Mouse (Mus musculus): ENCODE results near the gene Stra8. TPM values are rescaled to one million over a fixed set of nuclear protein-coding genes. Genes with fewer than 3 reads are reported as not detected.

The Stra8 gene
- total and polyA plus RNA-seq, 2 experiments from 2014 or later = not detected

- H3K4me1 ChIP-seq (ENCODE audit: control insufficient read depth, insufficient read depth) = peaks cover 41% of the 10 kb centered on the region
- no peaks in the 10 kb centered on the region for H3K9me3 ChIP-seq (replicated peaks; ENCODE audit: control insufficient read depth, low read length)
- H3K4me2 ChIP-seq (ENCODE audit: low read depth, low read length) = peak overlapping the region; percentile 38; the same call in 1 of the 2 replicates
- no peak overlapping the region for H3K27ac ChIP-seq (ENCODE audit: low read depth)
- TF ChIP-seq EP300 (IDR thresholded peaks at IDR 0.05; ENCODE audit: low read depth) = no peak
- TF ChIP-seq CTCF (IDR thresholded peaks at IDR 0.05; ENCODE audit: low read depth) = no peak
- H3K27me3 ChIP-seq (ENCODE audit: control insufficient read depth, insufficient read depth, low read length) = no peaks in the 10 kb centered on the region
- no peak overlapping the region for H3K9ac ChIP-seq (replicated peaks; ENCODE audit: low read depth, low read length)
- H3K36me3 ChIP-seq (replicated peaks; ENCODE audit: control insufficient read depth, insufficient read depth, low read length) = peaks cover 45% of the 10 kb centered on the region
- no peak for DNase-seq (ENCODE audit: low spot score)
- H3K4me3 ChIP-seq (ENCODE audit: low read depth, low read length) = no peak overlapping the region
- ATAC-seq (ENCODE audit: insufficient read depth, low read depth) = no peak
- 64% methylated on average over 5 of the region's 5 CpGs for WGBS
These were observed 16.5 kb upstream of the Stra8 start for GRCm38 (mm10) chr6:34903441-34903840.

- H3K27me3 ChIP-seq (ENCODE audit: control insufficient read depth, insufficient read depth, low read length) = no peaks in the 10 kb centered on the region
- H3K4me2 ChIP-seq (ENCODE audit: low read depth, low read length) = peak overlapping the region; percentile 38
- peak; percentile 35 for DNase-seq (ENCODE audit: low spot score)
- 35% methylated on average over 10 of the region's 10 CpGs for WGBS
- H3K27ac ChIP-seq (ENCODE audit: low read depth) = 0 out of 2 replicates have a peak overlapping the region, but pooled peaks have one; percentile 26
- H3K36me3 ChIP-seq (replicated peaks; ENCODE audit: control insufficient read depth, insufficient read depth, low read length) = peaks cover 45% of the 10 kb centered on the region
- H3K4me3 ChIP-seq (ENCODE audit: low read depth, low read length) = no peak overlapping the region
- ATAC-seq (ENCODE audit: insufficient read depth, low read depth) = 0 out of 2 replicates have a peak, but pooled peaks have one; percentile 16
- no peak for TF ChIP-seq CTCF (IDR thresholded peaks at IDR 0.05; ENCODE audit: low read depth)
- no peak for TF ChIP-seq EP300 (IDR thresholded peaks at IDR 0.05; ENCODE audit: low read depth)
- H3K9ac ChIP-seq (replicated peaks; ENCODE audit: low read depth, low read length) = peak overlapping the region; percentile 26; the same call in 1 of the 2 replicates
- peaks cover 41% of the 10 kb centered on the region for H3K4me1 ChIP-seq (ENCODE audit: control insufficient read depth, insufficient read depth)
- no peaks in the 10 kb centered on the region for H3K9me3 ChIP-seq (replicated peaks; ENCODE audit: control insufficient read depth, low read length)
These were observed 16.1 kb upstream of the Stra8 start for GRCm38 (mm10) chr6:34903851-34904250.

DNA sequence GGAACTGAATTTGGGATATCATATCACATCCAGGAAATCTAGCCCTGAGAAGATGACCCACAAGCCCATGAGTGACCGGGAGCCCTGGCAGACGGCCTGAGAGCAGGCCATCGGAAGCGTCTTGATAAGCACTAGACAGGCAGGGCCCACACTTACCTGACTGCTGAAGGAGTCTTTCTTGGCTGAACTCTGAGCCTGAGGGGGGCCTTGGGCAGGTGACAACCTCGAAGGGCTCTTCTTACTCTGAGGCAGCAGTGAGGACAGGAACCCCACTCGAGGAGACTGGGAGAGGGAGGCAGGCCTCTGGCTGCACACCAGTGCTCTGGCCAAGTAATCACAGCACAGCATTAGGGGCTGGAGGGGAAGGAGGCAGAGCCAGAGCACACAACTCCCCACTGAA is 15.6 kb upstream of the Stra8 start:
- H3K9ac ChIP-seq (replicated peaks; ENCODE audit: low read depth, low read length) = no peak overlapping the region
- DNase-seq (ENCODE audit: low spot score) (no peak), ATAC-seq (ENCODE audit: insufficient read depth, low read depth) (no peak)
- no peaks in the 10 kb centered on the region for H3K9me3 ChIP-seq (replicated peaks; ENCODE audit: control insufficient read depth, low read length)
- no peak overlapping the region for H3K27ac ChIP-seq (ENCODE audit: low read depth)
- H3K27me3 ChIP-seq (ENCODE audit: control insufficient read depth, insufficient read depth, low read length) = no peaks in the 10 kb centered on the region
- H3K4me3 ChIP-seq (ENCODE audit: low read depth, low read length) = no peak overlapping the region
- H3K4me1 ChIP-seq (ENCODE audit: control insufficient read depth, insufficient read depth) = peaks cover 40% of the 10 kb centered on the region
- H3K36me3 ChIP-seq (replicated peaks; ENCODE audit: control insufficient read depth, insufficient read depth, low read length) = peaks cover 42% of the 10 kb centered on the region
- H3K4me2 ChIP-seq (ENCODE audit: low read depth, low read length) = no peak overlapping the region
- no peak for TF ChIP-seq CTCF (IDR thresholded peaks at IDR 0.05; ENCODE audit: low read depth)
- TF ChIP-seq EP300 (IDR thresholded peaks at IDR 0.05; ENCODE audit: low read depth) = no peak
- WGBS = 24% methylated on average over 6 of the region's 6 CpGs

DNA sequence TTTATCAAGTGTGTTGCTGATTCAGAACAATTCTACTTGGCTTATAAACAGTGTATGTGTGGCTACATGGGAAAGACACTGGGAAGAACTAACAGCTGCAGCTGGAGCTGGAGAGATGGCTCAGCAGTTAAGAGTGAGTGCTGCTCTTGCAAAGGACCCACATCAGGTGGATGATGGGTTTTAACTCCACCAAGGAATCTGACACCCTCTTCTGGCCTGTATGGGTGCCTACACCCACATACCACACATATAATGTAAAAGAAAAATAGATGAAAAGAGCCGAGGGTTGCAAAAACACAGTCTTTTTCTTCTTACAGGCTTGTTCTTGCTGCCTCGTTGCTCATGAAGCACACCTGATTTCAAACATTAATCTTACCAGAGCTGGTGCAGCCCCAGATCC is 13.8 kb upstream of the Stra8 start:
- TF ChIP-seq CTCF (IDR thresholded peaks at IDR 0.05; ENCODE audit: low read depth) (0 out of 2 replicates have a peak, but pooled peaks have one; percentile 9), EP300 (IDR thresholded peaks at IDR 0.05; ENCODE audit: low read depth) (no peak)
- H3K4me1 ChIP-seq (ENCODE audit: control insufficient read depth, insufficient read depth) = peaks cover 40% of the 10 kb centered on the region
- no peaks in the 10 kb centered on the region for H3K9me3 ChIP-seq (replicated peaks; ENCODE audit: control insufficient read depth, low read length)
- DNase-seq (ENCODE audit: low spot score) (no peak), ATAC-seq (ENCODE audit: insufficient read depth, low read depth) (no peak)
- WGBS = 79% methylated on average over 2 of the region's 2 CpGs
- no peak overlapping the region for H3K4me2 ChIP-seq (ENCODE audit: low read depth, low read length)
- H3K4me3 ChIP-seq (ENCODE audit: low read depth, low read length) = no peak overlapping the region
- H3K36me3 ChIP-seq (replicated peaks; ENCODE audit: control insufficient read depth, insufficient read depth, low read length) = peaks cover 39% of the 10 kb centered on the region
- H3K27me3 ChIP-seq (ENCODE audit: control insufficient read depth, insufficient read depth, low read length) = no peaks in the 10 kb centered on the region
- no peak overlapping the region for H3K9ac ChIP-seq (replicated peaks; ENCODE audit: low read depth, low read length)
- H3K27ac ChIP-seq (ENCODE audit: low read depth) = no peak overlapping the region

- no peak overlapping the region for H3K27ac ChIP-seq (ENCODE audit: low read depth)
- 75% methylated on average over 4 of the region's 4 CpGs for WGBS
- no peaks in the 10 kb centered on the region for H3K9me3 ChIP-seq (replicated peaks; ENCODE audit: control insufficient read depth, low read length)
- DNase-seq (ENCODE audit: low spot score) (no peak), ATAC-seq (ENCODE audit: insufficient read depth, low read depth) (no peak)
- no peak overlapping the region for H3K4me3 ChIP-seq (ENCODE audit: low read depth, low read length)
- no peaks in the 10 kb centered on the region for H3K27me3 ChIP-seq (ENCODE audit: control insufficient read depth, insufficient read depth, low read length)
- peaks cover 39% of the 10 kb centered on the region for H3K36me3 ChIP-seq (replicated peaks; ENCODE audit: control insufficient read depth, insufficient read depth, low read length)
- H3K4me1 ChIP-seq (ENCODE audit: control insufficient read depth, insufficient read depth) = peaks cover 39% of the 10 kb centered on the region
- H3K4me2 ChIP-seq (ENCODE audit: low read depth, low read length) = no peak overlapping the region
- no peak overlapping the region for H3K9ac ChIP-seq (replicated peaks; ENCODE audit: low read depth, low read length)
- no peak for TF ChIP-seq CTCF (IDR thresholded peaks at IDR 0.05; ENCODE audit: low read depth)
- no peak for TF ChIP-seq EP300 (IDR thresholded peaks at IDR 0.05; ENCODE audit: low read depth)
These were observed 13.3 kb upstream of the Stra8 start for GRCm38 (mm10) chr6:34906661-34907060.

- 36% methylated on average over 2 of the region's 2 CpGs for WGBS
- Histone ChIP-seq H3K36me3 (replicated peaks; ENCODE audit: control insufficient read depth, insufficient read depth, low read length) (peaks cover 39% of the 10 kb centered on the region), H3K27me3 (ENCODE audit: control insufficient read depth, insufficient read depth, low read length) (no peaks in the 10 kb centered on the region), H3K4me2 (ENCODE audit: low read depth, low read length) (no peak overlapping the region), H3K4me3 (ENCODE audit: low read depth, low read length) (no peak overlapping the region), H3K27ac (ENCODE audit: low read depth) (no peak overlapping the region), H3K9ac (replicated peaks; ENCODE audit: low read depth, low read length) (no peak overlapping the region), H3K9me3 (replicated peaks; ENCODE audit: control insufficient read depth, low read length) (no peaks in the 10 kb centered on the region), H3K4me1 (ENCODE audit: control insufficient read depth, insufficient read depth) (peaks cover 34% of the 10 kb centered on the region)
- TF ChIP-seq CTCF (IDR thresholded peaks at IDR 0.05; ENCODE audit: low read depth) (no peak), EP300 (IDR thresholded peaks at IDR 0.05; ENCODE audit: low read depth) (no peak)
- ATAC-seq (ENCODE audit: insufficient read depth, low read depth) (no peak), DNase-seq (ENCODE audit: low spot score) (no peak)
These were observed 12.8 kb upstream of the Stra8 start for GRCm38 (mm10) chr6:34907121-34907614.

All from heart, postnatal 0 days (tissue).